Mouse (Mus musculus) heart, embryonic 11.5 days (tissue): ENCODE results near the gene Fam234b. TPM values are rescaled to one million over a fixed set of nuclear protein-coding genes. Genes with fewer than 3 reads are reported as not detected.

Source experiments
- ATAC-seq: fragments of 200-750 bp; cut with Nextera tagmentation; replicated peaks from 2 replicates; pipeline ENCODE4 v1.8.0; 2017; ENCODE audit warnings: moderate library complexity; ENCODE audit not compliant: insufficient number of reproducible peaks, low FRiP score, low TSS enrichment
- H3K27ac ChIP-seq: fragments of 300-500 bp; sonication (generic); 2 replicates; pipeline ENCODE4 v1.5.1; 2014; ENCODE audit warnings: mild to moderate bottlenecking, low read depth, low read length
- H3K27me3 ChIP-seq: fragments of 300-500 bp; sonication (generic); 2 replicates; pipeline ENCODE4 v1.6.1; 2014; ENCODE audit warnings: mild to moderate bottlenecking, low read length, mixed read lengths; ENCODE audit not compliant: control insufficient read depth, insufficient read depth
- H3K36me3 ChIP-seq: fragments of 300-500 bp; sonication (generic); 2 replicates; pipeline ENCODE4 v1.6.1; 2014; ENCODE audit warnings: mild to moderate bottlenecking, low read length, moderate library complexity, mixed read lengths; ENCODE audit not compliant: control insufficient read depth, insufficient read depth
- H3K4me1 ChIP-seq: fragments of 300-500 bp; sonication (generic); 2 replicates; pipeline ENCODE4 v1.6.1; 2014; ENCODE audit warnings: low read length; ENCODE audit not compliant: control insufficient read depth, insufficient read depth
- H3K4me2 ChIP-seq: fragments of 300-500 bp; sonication (generic); 2 replicates; pipeline ENCODE4 v1.6.1; 2014; ENCODE audit warnings: mild to moderate bottlenecking, moderate library complexity
- H3K4me3 ChIP-seq: fragments of 300-500 bp; sonication (generic); 2 replicates; pipeline ENCODE4 v1.5.1; 2014; ENCODE audit warnings: low read depth, low read length
- H3K9ac ChIP-seq: fragments of 300-500 bp; sonication (generic); 2 replicates; pipeline ENCODE4 v1.6.1; 2014; ENCODE audit warnings: mild to moderate bottlenecking, low read depth, low read length, moderate library complexity
- H3K9me3 ChIP-seq: fragments of 300-500 bp; sonication (generic); replicated peaks from 2 replicates; pipeline ENCODE4 v1.6.1; 2016; ENCODE audit warnings: low read length; ENCODE audit not compliant: control insufficient read depth
- whole genome bisulfite sequencing: fragments of 180-500 bp; shearing (Covaris S2); extraction: QIAGEN DNeasy Blood & Tissue Kit; methylation state at CpG from one replicate; pipeline ENCODE4 v1.1.7; 2014; ENCODE audit not compliant: insufficient replicate concordance; 5-methylcytosine and 5-hydroxymethylcytosine counted together
- polyA plus RNA-seq: library from polyadenylated mRNA; unstranded; fragments of >200 nt; fragmentation: Nextera tagmentation; extraction: Ambion mirVana; gene quantifications from 2 replicates; pipeline ENCODE4 v1.2.1, GENCODE M21; 2014

Gene Fam234b
- polyA plus RNA-seq, 1 experiment from 2014 or later, result 11.3 TPM

DNA sequence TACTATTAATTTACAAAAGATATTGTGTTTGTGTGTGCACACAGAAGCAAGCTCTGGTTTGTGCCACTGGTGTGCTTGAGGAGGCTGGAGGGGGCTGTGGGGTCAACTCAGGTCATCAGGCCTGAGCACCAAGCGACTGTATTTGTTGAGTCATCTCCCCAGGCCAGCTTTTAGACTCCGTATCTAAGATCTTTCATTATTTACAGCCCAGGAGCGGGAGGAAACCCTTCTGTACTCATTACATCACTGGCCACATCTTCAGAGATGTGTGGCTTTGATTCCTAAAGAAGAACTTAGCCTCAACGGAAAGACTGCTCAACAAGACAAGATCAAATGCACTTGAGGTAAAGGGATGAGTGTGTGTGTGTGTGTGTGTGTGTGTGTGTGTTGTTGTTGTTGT lies 9.1 kb upstream of the Fam234b start:
- no peaks in the 10 kb centered on the region for H3K27me3 ChIP-seq
- no peak overlapping the region for H3K9ac ChIP-seq
- H3K27ac ChIP-seq, result no peak overlapping the region
- H3K4me2 ChIP-seq, result no peak overlapping the region
- H3K4me1 ChIP-seq, result peaks cover 7% of the 10 kb centered on the region
- no peaks in the 10 kb centered on the region for H3K9me3 ChIP-seq
- 58% methylated on average over 4 of the region's 4 CpGs for WGBS
- no peak overlapping the region for H3K4me3 ChIP-seq
- no peaks in the 10 kb centered on the region for H3K36me3 ChIP-seq
- ATAC-seq, result no peak

DNA sequence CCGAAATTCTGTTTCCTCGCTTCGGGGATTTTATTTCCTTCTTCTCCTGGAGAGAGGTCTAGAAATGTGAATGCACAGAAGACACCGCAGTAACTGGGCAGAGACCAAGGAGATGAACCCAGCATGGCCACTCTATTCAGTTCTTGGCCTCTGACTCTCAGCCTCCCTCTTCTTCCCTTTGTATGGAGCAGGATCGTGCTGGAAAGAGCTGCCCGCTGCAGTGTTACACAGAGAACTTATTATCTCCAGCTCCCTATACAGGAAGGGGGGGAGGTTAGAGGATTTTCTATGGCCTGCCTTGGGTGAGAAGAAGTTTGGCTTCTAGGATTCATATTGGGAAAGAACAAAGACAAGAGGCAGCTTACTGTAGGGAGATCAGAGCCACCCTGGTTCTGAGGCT lies 7.7 kb upstream of the Fam234b start:
- H3K27ac ChIP-seq, result no peak overlapping the region
- no peak overlapping the region for H3K4me2 ChIP-seq
- H3K4me3 ChIP-seq, result no peak overlapping the region
- WGBS, result 77% methylated on average over 6 of the region's 6 CpGs
- peaks cover 4% of the 10 kb centered on the region for H3K4me1 ChIP-seq
- no peaks in the 10 kb centered on the region for H3K9me3 ChIP-seq
- no peaks in the 10 kb centered on the region for H3K36me3 ChIP-seq
- H3K27me3 ChIP-seq, result no peaks in the 10 kb centered on the region
- no peak for ATAC-seq
- H3K9ac ChIP-seq, result 0 out of 2 replicates have a peak overlapping the region, but pooled peaks have one; percentile 16

DNA sequence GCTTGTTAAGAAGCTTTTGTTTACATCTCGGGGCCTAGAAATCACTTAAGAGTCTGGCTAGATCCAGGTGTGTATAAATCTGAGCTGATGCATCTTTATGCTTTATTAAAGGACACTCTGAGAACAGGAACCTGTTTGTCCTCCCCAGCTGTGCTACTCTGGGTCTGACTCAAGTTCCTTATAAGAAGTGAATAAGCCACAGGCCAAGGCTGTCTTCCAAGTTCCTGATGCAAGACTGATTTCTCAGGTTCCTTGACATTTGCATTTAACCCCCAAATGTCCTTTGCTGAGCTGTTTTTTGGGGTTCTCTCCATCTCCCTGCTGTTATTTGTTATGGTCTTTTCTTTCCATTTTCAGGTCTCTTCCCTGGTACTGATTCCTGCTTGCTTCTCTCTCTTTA lies 5.9 kb upstream of the Fam234b start:
- no peak for ATAC-seq
- 93% methylated on average over 1 of the region's 1 CpGs for WGBS

DNA sequence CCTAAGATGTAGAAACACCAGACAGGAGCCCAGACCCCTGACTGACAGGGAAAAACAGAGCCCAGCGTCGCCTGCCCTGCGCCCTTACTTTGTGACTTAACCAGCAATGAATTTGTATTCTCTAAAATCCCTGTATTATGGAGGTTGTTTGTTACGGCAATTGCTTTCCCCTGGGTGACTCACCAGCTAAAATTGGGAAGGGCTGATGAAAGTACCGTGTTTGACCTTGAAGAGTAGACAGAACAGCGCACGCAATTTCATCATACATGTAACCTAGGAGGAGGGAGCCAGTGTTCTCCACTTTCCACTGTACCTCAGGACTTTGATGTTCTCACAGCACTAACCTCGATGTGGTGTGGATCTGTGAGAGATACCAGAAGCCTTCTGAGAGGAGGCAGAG lies 4.8 kb upstream of the Fam234b start:
- no peak overlapping the region for H3K4me3 ChIP-seq
- WGBS, result 76% methylated on average over 8 of the region's 8 CpGs
- peaks cover 2% of the 10 kb centered on the region; the same call in 1 of the 2 replicates for H3K4me1 ChIP-seq
- H3K9me3 ChIP-seq, result no peaks in the 10 kb centered on the region
- H3K27me3 ChIP-seq, result no peaks in the 10 kb centered on the region
- H3K27ac ChIP-seq, result no peak overlapping the region
- no peak overlapping the region for H3K4me2 ChIP-seq
- no peak for ATAC-seq
- H3K9ac ChIP-seq, result no peak overlapping the region
- H3K36me3 ChIP-seq, result no peaks in the 10 kb centered on the region

More for the DNA sequence above, 5.9 kb upstream of the Fam234b start:
- Histone ChIP-seq H3K27me3 (no peaks in the 10 kb centered on the region), H3K4me1 (peaks cover 4% of the 10 kb centered on the region), H3K36me3 (no peaks in the 10 kb centered on the region), H3K9me3 (no peaks in the 10 kb centered on the region), H3K4me3 (no peak overlapping the region), H3K9ac (no peak overlapping the region), H3K27ac (no peak overlapping the region), H3K4me2 (no peak overlapping the region)

DNA sequence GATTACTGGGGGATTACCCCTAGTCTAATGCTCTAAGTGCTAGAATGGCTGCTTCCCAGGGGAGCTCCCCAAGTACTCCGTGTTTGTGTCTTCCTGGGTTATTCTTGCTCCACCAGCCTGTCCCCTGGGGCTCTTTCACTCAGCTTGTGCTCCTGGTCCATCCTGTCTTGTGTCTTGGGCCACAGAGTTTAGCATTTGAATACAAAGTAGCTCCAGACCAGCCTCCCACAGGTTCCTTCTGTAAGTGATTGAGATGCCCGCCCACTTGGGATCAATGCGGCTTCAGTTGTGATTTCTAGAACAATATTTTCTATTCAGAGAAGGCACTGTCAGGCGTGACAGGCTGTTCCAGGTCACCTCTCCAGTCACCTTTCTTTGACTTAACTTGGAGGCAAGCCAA lies 4.0 kb upstream of the Fam234b start:
- Histone ChIP-seq H3K4me2 (no peak overlapping the region), H3K4me3 (no peak overlapping the region), H3K9me3 (no peaks in the 10 kb centered on the region), H3K27ac (no peak overlapping the region), H3K4me1 (peaks cover 6% of the 10 kb centered on the region; the same call in 1 of the 2 replicates), H3K36me3 (no peaks in the 10 kb centered on the region), H3K9ac (no peak overlapping the region), H3K27me3 (no peaks in the 10 kb centered on the region)
- 60% methylated on average over 4 of the region's 4 CpGs for WGBS
- no peak for ATAC-seq

DNA sequence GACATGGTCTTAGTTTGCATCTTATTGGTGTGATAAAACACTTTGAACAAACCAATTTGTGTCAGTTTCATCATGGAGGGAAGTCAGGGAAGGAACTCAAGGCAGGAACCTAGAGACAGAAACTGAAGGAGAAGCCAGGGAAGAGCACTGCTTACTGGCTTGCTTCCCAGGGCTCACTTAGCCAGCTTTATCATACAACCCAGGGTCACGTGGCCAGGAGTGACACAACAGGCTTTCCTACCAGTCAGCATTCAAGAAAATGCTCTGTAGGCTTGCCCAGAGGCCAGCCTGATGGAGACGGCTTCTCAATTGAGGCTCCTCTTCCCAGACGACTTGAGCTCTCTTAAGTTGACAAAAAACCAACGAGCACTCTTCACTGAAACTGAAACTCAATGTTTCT lies 2.9 kb upstream of the Fam234b start:
- no peak overlapping the region for H3K9ac ChIP-seq
- H3K4me1 ChIP-seq, result peaks cover 9% of the 10 kb centered on the region; the same call in 1 of the 2 replicates
- H3K36me3 ChIP-seq, result no peaks in the 10 kb centered on the region
- no peaks in the 10 kb centered on the region for H3K27me3 ChIP-seq
- H3K27ac ChIP-seq, result no peak overlapping the region
- no peaks in the 10 kb centered on the region for H3K9me3 ChIP-seq
- 55% methylated on average over 4 of the region's 4 CpGs for WGBS
- ATAC-seq, result no peak
- no peak overlapping the region for H3K4me3 ChIP-seq
- H3K4me2 ChIP-seq, result no peak overlapping the region

DNA sequence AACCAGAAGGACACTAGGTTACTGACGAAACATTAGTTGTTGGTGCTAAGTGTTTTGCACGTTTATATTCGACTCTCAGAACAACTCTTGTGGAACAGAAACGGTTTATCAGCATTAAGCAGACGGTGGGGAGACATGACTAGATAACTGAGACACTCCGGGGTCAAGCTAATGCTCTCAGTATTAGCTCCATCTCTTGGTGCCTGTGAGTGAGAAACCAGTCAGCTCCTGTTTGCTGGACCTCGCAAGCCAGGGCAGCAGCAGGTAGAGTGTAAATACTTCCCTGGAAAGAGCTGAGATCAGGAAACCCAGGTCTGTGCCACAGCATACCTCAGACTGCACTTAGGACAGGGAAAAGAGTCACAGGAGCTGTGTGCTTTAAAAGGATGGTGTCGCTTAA lies 1.1 kb upstream of the Fam234b start:
- peak overlapping the region; percentile 79 for H3K27ac ChIP-seq
- no peaks in the 10 kb centered on the region for H3K27me3 ChIP-seq
- H3K4me2 ChIP-seq, result peak overlapping the region; percentile 95; the same call in 1 of the 2 replicates
- peak; percentile 73; the same call in 1 of the 2 replicates for ATAC-seq
- H3K9me3 ChIP-seq, result no peaks in the 10 kb centered on the region
- H3K9ac ChIP-seq, result peak overlapping the region; percentile 31; the same call in 1 of the 2 replicates
- peaks cover 9% of the 10 kb centered on the region; the same call in 1 of the 2 replicates for H3K4me1 ChIP-seq
- WGBS, result 40% methylated on average over 8 of the region's 8 CpGs
- no peaks in the 10 kb centered on the region for H3K36me3 ChIP-seq
- H3K4me3 ChIP-seq, result peak overlapping the region; percentile 84

DNA sequence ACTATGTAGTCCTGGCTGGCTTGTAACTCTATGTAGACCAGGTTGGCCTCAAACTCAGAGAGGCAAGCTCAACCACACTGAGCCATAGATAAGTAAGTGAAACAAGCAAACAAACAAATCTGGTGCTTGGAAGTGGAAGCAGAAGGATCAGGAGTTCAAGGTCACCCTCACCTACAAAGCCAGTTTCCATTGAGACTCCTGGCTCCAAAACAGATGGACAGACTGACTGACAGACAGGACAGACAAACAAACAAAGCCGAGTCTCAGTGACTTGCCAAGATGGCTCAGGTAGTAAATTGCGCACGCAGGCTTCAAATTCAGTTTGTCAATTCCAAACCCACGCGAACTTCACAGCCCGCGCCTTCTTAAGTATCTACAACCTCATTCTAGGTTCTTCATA lies 331 bp upstream of the Fam234b start:
- Histone ChIP-seq H3K27ac (peak overlapping the region; percentile 79; the same call in 1 of the 2 replicates), H3K27me3 (no peaks in the 10 kb centered on the region; the same call in 1 of the 2 replicates), H3K4me1 (peaks cover 9% of the 10 kb centered on the region; the same call in 1 of the 2 replicates), H3K9ac (peak overlapping the region; percentile 87), H3K36me3 (no peaks in the 10 kb centered on the region), H3K4me2 (peak overlapping the region; percentile 95), H3K4me3 (peak overlapping the region; percentile 84), H3K9me3 (no peaks in the 10 kb centered on the region)
- 24% methylated on average over 7 of the region's 7 CpGs for WGBS
- ATAC-seq, result no peak

DNA sequence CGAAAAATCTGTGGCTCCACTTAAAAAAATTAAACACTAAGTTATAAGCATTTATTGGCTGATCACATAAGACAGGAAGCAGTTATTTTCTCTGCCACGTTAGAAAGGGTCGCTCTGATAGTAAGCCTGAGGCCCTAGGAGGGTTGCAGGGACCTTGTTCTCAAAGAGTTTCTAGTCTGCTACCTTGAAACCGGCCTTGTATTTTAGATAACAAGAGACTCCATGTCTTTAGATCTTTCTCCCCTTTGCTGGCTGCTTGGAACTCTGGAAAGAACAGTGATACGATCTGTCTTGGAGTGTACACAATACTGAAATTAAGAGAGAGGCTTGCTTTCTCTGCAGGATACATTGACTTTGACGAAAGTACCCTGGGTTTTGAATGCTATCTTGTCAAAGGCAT lies 949 bp downstream of the Fam234b start:
- peak overlapping the region; percentile 87 for H3K9ac ChIP-seq
- H3K4me3 ChIP-seq, result peak overlapping the region; percentile 84
- no peak for ATAC-seq
- peaks cover 9% of the 10 kb centered on the region; the same call in 1 of the 2 replicates for H3K4me1 ChIP-seq
- no peaks in the 10 kb centered on the region for H3K36me3 ChIP-seq
- H3K27ac ChIP-seq, result no peak overlapping the region; the same call in 1 of the 2 replicates
- peak overlapping the region; percentile 95 for H3K4me2 ChIP-seq
- H3K9me3 ChIP-seq, result no peaks in the 10 kb centered on the region
- no peaks in the 10 kb centered on the region; the same call in 1 of the 2 replicates for H3K27me3 ChIP-seq
- WGBS, result 49% methylated on average over 6 of the region's 6 CpGs
